Mouse (Mus musculus): ENCODE measurements at regions not wholly inside any gene's neighbourhood (a gene's known extent, or its start where the extent isn't known, plus 50 kb on each side); places are given as distances from the start of the nearest gene placed in this dataset.

DNA sequence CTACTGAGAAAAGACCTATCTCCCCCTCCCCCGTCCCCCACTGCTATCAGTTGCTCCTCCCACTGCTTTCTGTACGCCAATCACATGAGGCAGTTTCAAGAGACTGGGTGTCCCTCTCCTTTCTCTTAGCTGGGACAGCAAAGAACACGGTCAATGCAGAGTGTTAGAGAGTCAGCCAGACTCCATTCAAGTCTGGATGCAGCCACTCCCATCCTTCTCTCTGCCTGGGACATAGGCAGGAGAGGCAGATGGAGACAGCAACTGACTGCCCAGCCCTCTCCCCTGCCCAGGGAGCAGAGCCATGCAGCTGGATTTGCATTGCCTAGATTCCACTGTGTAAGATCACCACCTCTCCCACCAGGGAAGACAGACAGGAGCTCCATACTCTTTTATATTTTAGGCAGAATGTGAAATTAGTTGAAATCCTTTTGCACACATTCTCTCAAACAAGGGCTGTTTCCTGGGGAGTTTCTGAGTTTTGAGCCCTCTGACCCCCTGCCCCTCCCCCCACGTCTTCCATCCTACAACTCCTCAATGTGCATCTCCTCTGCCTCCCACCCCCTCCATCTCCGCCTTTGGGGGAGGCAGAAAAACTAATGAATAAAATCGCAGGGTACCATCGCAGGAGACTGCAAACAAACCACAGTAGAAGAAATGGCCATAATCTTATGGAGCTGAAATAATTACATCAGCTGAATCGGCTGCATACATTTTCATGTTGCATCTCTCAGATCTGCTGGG lies 180.3 kb upstream of the Plekha5 start:
- Histone ChIP-seq H3K27ac (ENCODE audit: insufficient read depth, low read depth, low read length) (no peak overlapping the region), H3K4me1 (ENCODE audit: control insufficient read depth, insufficient read depth, low read length) (no peaks in the 10 kb centered on the region), H3K4me3 (ENCODE audit: insufficient read depth, low read length) (no peak overlapping the region)
- no peak for TF ChIP-seq POLR2A (IDR thresholded peaks at IDR 0.05; ENCODE audit: borderline replicate concordance, low read depth, low read length)
- TF ChIP-seq CTCF (IDR thresholded peaks at IDR 0.05; ENCODE audit: low read depth, low read length), result no peak

DNA sequence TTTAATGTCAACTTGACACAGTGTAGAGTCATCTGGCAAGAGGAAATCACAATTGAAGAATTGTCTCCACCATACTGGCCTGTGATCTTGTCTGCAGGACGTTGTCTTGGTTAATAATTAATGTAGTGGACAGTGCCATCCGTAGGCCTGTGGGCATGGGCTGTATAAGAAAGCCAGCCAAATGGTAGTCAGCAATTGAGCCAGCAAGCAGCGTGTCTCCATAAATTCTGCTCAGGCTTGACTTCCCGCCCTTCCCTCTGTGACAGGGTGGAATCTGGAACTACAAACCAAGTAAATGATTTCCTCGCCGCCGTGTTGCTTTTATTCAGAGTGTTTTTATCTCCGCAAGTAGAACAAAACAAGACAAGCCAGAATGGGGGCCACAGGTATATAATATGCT lies 184.5 kb upstream of the Plekha5 start:
- no peak overlapping the region for H3K4me3 ChIP-seq (ENCODE audit: insufficient read depth, low read length)
- TF ChIP-seq POLR2A (IDR thresholded peaks at IDR 0.05; ENCODE audit: borderline replicate concordance, low read depth, low read length) (no peak), CTCF (IDR thresholded peaks at IDR 0.05; ENCODE audit: low read depth, low read length) (no peak)

GRCm38 (mm10) chr6:140231537-140231936 lies 190.3 kb upstream of the Plcz1 start:
- Histone ChIP-seq H3K27ac (ENCODE audit: insufficient read depth, low read depth, low read length) (no peak overlapping the region), H3K4me1 (ENCODE audit: control insufficient read depth, insufficient read depth, low read length) (no peaks in the 10 kb centered on the region), H3K4me3 (ENCODE audit: insufficient read depth, low read length) (no peak overlapping the region)
- TF ChIP-seq POLR2A (IDR thresholded peaks at IDR 0.05; ENCODE audit: borderline replicate concordance, low read depth, low read length), result no peak
- TF ChIP-seq CTCF (IDR thresholded peaks at IDR 0.05; ENCODE audit: low read depth, low read length), result no peak

More for the DNA sequence above, 184.5 kb upstream of the Plekha5 start:
- H3K4me1 ChIP-seq (ENCODE audit: control insufficient read depth, insufficient read depth, low read length), result no peaks in the 10 kb centered on the region
- no peak overlapping the region for H3K27ac ChIP-seq (ENCODE audit: insufficient read depth, low read depth, low read length)

DNA sequence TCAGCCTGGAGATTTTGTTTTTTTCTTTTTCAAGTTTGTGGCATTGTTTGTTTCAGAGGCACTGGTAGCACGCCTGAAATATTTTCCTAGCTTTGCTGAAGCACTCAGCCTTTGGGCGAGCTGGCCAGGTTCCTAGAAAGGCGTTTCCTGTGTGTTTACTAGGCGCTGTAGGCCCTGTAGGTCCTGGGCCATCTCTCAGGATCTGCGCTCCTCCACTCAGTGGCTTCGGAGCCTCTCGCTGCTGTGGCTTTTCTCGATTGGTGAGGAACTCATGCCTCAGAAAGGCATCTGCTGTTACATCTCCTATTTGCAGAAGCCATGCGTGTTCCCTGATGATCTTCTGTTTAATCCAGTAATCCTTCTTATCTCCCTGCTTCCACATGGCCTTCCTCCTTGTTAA lies 188.0 kb upstream of the Plcz1 start:
- no peaks in the 10 kb centered on the region for H3K4me1 ChIP-seq (ENCODE audit: control insufficient read depth, insufficient read depth, low read length)
- no peak overlapping the region for H3K27ac ChIP-seq (ENCODE audit: insufficient read depth, low read depth, low read length)
- no peak for TF ChIP-seq POLR2A (IDR thresholded peaks at IDR 0.05; ENCODE audit: borderline replicate concordance, low read depth, low read length)
- no peak for TF ChIP-seq CTCF (IDR thresholded peaks at IDR 0.05; ENCODE audit: low read depth, low read length)
- no peak overlapping the region for H3K4me3 ChIP-seq (ENCODE audit: insufficient read depth, low read length)

GRCm38 (mm10) chr6:140228741-140229140 lies 187.5 kb upstream of the Plcz1 start:
- TF ChIP-seq CTCF (IDR thresholded peaks at IDR 0.05; ENCODE audit: low read depth, low read length) (no peak), POLR2A (IDR thresholded peaks at IDR 0.05; ENCODE audit: borderline replicate concordance, low read depth, low read length) (no peak)
- Histone ChIP-seq H3K4me1 (ENCODE audit: control insufficient read depth, insufficient read depth, low read length) (no peaks in the 10 kb centered on the region), H3K27ac (ENCODE audit: insufficient read depth, low read depth, low read length) (no peak overlapping the region), H3K4me3 (ENCODE audit: insufficient read depth, low read length) (no peak overlapping the region)

- H3K4me1 ChIP-seq (ENCODE audit: control insufficient read depth, insufficient read depth, low read length), result no peaks in the 10 kb centered on the region
- no peak overlapping the region for H3K4me3 ChIP-seq (ENCODE audit: insufficient read depth, low read length)
- no peak overlapping the region for H3K27ac ChIP-seq (ENCODE audit: insufficient read depth, low read depth, low read length)
- no peak for TF ChIP-seq POLR2A (IDR thresholded peaks at IDR 0.05; ENCODE audit: borderline replicate concordance, low read depth, low read length)
- TF ChIP-seq CTCF (IDR thresholded peaks at IDR 0.05; ENCODE audit: low read depth, low read length), result no peak
Observed at GRCm38 (mm10) chr6:140222534-140223324, 181.5 kb upstream of the Plcz1 start.

DNA sequence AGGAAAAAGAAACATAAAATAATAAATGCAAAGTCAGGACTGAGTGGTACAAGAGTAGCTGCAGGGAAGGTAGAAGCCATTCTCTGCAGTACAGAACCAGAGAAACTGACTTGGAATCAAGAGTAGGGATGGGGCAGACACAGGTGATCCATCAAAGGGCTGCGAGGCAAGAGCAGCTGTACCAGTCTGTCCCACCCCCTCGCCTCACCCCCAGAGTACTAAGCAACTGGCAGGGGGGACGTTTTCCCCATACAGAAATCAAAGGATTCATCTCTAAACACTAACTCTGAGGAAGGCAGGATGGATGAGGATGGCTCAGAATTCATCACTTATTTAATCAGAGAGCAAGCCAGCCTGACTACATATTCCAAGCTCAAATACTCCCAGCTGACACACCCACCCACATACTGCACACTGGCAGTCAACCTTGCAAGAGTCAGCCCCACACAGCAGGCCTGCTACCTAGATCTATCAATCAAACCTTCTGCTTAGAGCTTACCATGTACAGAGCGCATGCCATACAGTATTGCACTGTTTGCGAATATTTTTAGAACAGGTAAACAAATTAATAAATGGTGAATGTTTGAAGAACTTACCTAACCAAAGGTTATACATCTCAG lies 180.5 kb upstream of the Plcz1 start:
- no peaks in the 10 kb centered on the region for H3K4me1 ChIP-seq (ENCODE audit: control insufficient read depth, insufficient read depth, low read length)
- no peak overlapping the region for H3K4me3 ChIP-seq (ENCODE audit: insufficient read depth, low read length)
- no peak for TF ChIP-seq POLR2A (IDR thresholded peaks at IDR 0.05; ENCODE audit: borderline replicate concordance, low read depth, low read length)
- no peak for TF ChIP-seq CTCF (IDR thresholded peaks at IDR 0.05; ENCODE audit: low read depth, low read length)
- no peak overlapping the region for H3K27ac ChIP-seq (ENCODE audit: insufficient read depth, low read depth, low read length)

DNA sequence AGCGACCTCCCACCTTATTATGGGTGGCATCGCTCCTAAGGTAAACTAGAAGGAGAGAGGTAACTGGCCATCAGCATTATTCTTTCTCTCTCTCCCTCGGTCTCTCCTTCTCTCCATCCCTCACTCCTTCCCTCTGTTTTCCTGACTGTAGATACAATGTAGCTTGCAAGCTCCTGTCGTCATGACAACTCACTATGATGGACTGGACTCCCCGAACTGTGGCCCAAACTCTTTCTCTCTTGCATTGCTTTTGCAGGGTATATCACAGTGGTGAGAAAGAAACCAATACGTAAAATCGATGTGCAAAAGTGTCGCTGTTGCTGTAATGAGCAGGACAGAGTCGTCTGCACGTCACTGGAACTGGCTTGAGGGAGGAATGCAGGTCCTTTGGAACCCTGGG lies 177.5 kb upstream of the Plcz1 start:
- no peak for TF ChIP-seq POLR2A (IDR thresholded peaks at IDR 0.05; ENCODE audit: borderline replicate concordance, low read depth, low read length)
- TF ChIP-seq CTCF (IDR thresholded peaks at IDR 0.05; ENCODE audit: low read depth, low read length), result no peak
- no peaks in the 10 kb centered on the region for H3K4me1 ChIP-seq (ENCODE audit: control insufficient read depth, insufficient read depth, low read length)
- H3K27ac ChIP-seq (ENCODE audit: insufficient read depth, low read depth, low read length), result no peak overlapping the region
- no peak overlapping the region for H3K4me3 ChIP-seq (ENCODE audit: insufficient read depth, low read length)

DNA sequence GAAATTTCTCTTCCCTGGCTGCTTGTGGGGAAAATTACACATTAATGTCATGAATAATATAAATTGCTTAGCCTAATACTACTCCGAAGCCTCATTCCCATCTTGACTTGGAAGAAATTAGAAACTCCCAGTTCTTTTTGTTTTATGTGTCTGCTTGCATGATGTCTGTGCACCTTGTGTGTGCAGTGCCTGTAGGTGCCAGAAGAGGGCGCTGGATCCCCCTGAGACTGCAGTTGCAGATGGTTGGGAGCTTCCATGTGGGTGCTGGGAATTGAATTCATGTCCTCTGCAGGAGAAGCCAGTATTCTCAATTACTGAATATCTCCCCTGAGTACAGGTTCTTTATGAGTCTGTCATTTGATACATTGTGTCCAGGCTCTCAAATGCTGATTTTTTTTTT lies 171.1 kb upstream of the Plcz1 start:
- no peak overlapping the region for H3K4me3 ChIP-seq (ENCODE audit: insufficient read depth, low read length)
- no peak for TF ChIP-seq CTCF (IDR thresholded peaks at IDR 0.05; ENCODE audit: low read depth, low read length)
- TF ChIP-seq POLR2A (IDR thresholded peaks at IDR 0.05; ENCODE audit: borderline replicate concordance, low read depth, low read length), result no peak
- no peak overlapping the region for H3K27ac ChIP-seq (ENCODE audit: insufficient read depth, low read depth, low read length)
- H3K4me1 ChIP-seq (ENCODE audit: control insufficient read depth, insufficient read depth, low read length), result no peaks in the 10 kb centered on the region

DNA sequence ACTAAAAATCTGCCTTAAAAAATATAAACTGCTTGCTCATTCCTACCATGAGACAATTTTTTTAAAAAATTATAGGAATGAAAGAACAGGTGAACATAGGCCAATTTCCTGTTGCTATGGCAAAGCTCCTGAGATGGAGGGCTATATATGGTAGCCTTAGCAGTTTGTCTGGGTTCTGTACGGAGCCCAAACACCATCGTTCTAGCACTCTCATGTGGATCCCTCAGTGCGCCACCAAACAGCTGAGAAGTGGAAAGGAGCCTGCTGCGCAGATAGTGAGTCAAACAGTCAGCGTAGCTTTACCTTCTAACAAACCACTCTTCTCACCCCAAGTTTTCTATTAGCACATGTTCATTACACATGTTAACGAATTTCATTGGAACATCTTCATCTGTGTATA lies 168.9 kb upstream of the Plcz1 start:
- no peak overlapping the region for H3K4me3 ChIP-seq (ENCODE audit: insufficient read depth, low read length)
- no peak overlapping the region for H3K27ac ChIP-seq (ENCODE audit: insufficient read depth, low read depth, low read length)
- TF ChIP-seq POLR2A (IDR thresholded peaks at IDR 0.05; ENCODE audit: borderline replicate concordance, low read depth, low read length), result no peak
- no peak for TF ChIP-seq CTCF (IDR thresholded peaks at IDR 0.05; ENCODE audit: low read depth, low read length)
- H3K4me1 ChIP-seq (ENCODE audit: control insufficient read depth, insufficient read depth, low read length), result no peaks in the 10 kb centered on the region

Data from bone marrow macrophage, adult 2 months (primary cell).